Mouse (Mus musculus) MEL (cell line): Measurements from ENCODE around the gene Angptl1.

ENCODE experiments used
- CTCF ChIP-seq, 3 experiments: IDR thresholded peaks in 2 of 3; conservative IDR thresholded peaks in 1 of 3; 2 replicates each; pipeline ENCODE4 v1.5.1; 2011 to 2012; ENCODE audit warnings: low read length in 3 of 3, low read depth in 2 of 3, mild to moderate bottlenecking in 2 of 3, improper control_type of control experiment in 1 of 3, inconsistent platforms in 1 of 3, mixed read lengths in 1 of 3, moderate library complexity in 1 of 3; ENCODE audit not compliant: control insufficient read depth in 1 of 3, insufficient read depth in 1 of 3, poor library complexity in 1 of 3, severe bottlenecking in 1 of 3
- E2F4 ChIP-seq: IDR thresholded peaks from 2 replicates; pipeline ENCODE4 v1.6.1; 2011; ENCODE audit warnings: low read depth, low read length, improper control_type of control experiment, borderline replicate concordance
- EP300 ChIP-seq, 2 experiments: IDR thresholded peaks; 2 replicates each; pipeline ENCODE4 v1.6.1; 2011; ENCODE audit warnings: improper control_type of control experiment in 2 of 2, low read length in 2 of 2, low read depth in 1 of 2, mild to moderate bottlenecking in 1 of 2
- GATA1 ChIP-seq: IDR thresholded peaks from 2 replicates; pipeline ENCODE4 v1.6.1; 2011; ENCODE audit warnings: low read depth, low read length, improper control_type of control experiment
- MAX ChIP-seq: IDR thresholded peaks from 2 replicates; pipeline ENCODE4 v1.6.1; 2011; ENCODE audit warnings: low read length, improper control_type of control experiment
- MAZ ChIP-seq: IDR thresholded peaks from 2 replicates; pipeline ENCODE4 v1.6.1; 2012; ENCODE audit warnings: low read depth, mild to moderate bottlenecking, inconsistent platforms, low read length, improper control_type of control experiment
- POLR2A ChIP-seq, 2 experiments: IDR thresholded peaks; 2 replicates each; pipeline ENCODE4 v1.6.1; 2011 to 2012; ENCODE audit warnings: low read length in 2 of 2, mild to moderate bottlenecking in 2 of 2, control low read depth in 1 of 2, improper control_type of control experiment in 1 of 2, low read depth in 1 of 2, moderate library complexity in 1 of 2; ENCODE audit not compliant: control insufficient read depth in 1 of 2, insufficient read depth in 1 of 2, poor library complexity in 1 of 2
- RCOR1 ChIP-seq: IDR thresholded peaks from 2 replicates; pipeline ENCODE4 v1.6.1; 2012; ENCODE audit warnings: low read depth, mild to moderate bottlenecking, inconsistent platforms, low read length, improper control_type of control experiment
- TCF12 ChIP-seq: IDR thresholded peaks from 2 replicates; pipeline ENCODE4 v1.6.1; 2014; ENCODE audit warnings: low read depth, mild to moderate bottlenecking, inconsistent platforms, low read length, improper control_type of control experiment, moderate library complexity
- ZC3H11A ChIP-seq: IDR thresholded peaks from 2 replicates; pipeline ENCODE4 v1.6.1; 2012; ENCODE audit warnings: low read depth, mild to moderate bottlenecking, inconsistent platforms, low read length, improper control_type of control experiment

DNA sequence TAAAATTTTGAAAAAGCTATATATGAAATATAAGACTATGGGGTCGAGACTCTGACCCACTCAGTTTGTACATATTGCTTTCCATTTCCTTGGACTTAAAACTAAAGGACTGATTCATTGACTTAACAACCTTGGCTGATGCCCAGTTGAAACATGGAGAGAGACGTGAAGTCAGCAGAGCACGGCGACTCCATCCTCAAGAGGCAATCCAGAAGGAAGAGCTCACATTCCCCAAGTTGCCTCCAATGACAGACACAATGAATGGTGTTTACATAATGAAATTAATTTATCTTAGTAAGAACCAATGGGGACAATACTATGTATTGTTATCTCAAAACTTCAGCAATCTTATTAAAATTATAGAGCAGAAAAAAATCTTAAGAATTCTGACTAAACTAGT lies 16.2 kb downstream of the Angptl1 start:
- no peak for TF ChIP-seq EP300 (IDR thresholded peaks at IDR 0.05; ENCODE audit: low read depth in 1 of 2, low read length in 2 of 2)
- TF ChIP-seq CTCF (IDR thresholded peaks at IDR 0.05 in 2 of 3, conservative IDR thresholded peaks at IDR 0.05 in 1 of 3; ENCODE audit: control insufficient read depth in 1 of 3, insufficient read depth in 1 of 3, low read depth in 2 of 3, low read length in 3 of 3, poor library complexity in 1 of 3, severe bottlenecking in 1 of 3): no peak
- no peak for TF ChIP-seq MAX
- TF ChIP-seq POLR2A (IDR thresholded peaks at IDR 0.05; ENCODE audit: control insufficient read depth in 1 of 2, insufficient read depth in 1 of 2, low read depth in 1 of 2, low read length in 2 of 2, poor library complexity in 1 of 2): no peak
- no peak for TF ChIP-seq RCOR1
- no peak for TF ChIP-seq GATA1
- no peak for TF ChIP-seq E2F4
- TF ChIP-seq MAZ: no peak
- TF ChIP-seq TCF12: no peak
- no peak for TF ChIP-seq ZC3H11A
